Mouse (Mus musculus) C2C12 (cell line): ENCODE measurements around the gene Adssl1. TPM values are rescaled to one million over a fixed set of nuclear protein-coding genes. Genes with fewer than 3 reads are reported as not detected.

ENCODE experiments used
- H3K27me3 ChIP-seq: one replicate; pipeline ENCODE4 v1.6.1; 2011; ENCODE audit not compliant: control insufficient read depth, insufficient read depth, insufficient read length
- H3K36me3 ChIP-seq: one replicate; pipeline ENCODE4 v1.6.1; 2011; ENCODE audit not compliant: control insufficient read depth, insufficient read depth
- H3K4me3 ChIP-seq: one replicate; pipeline ENCODE4 v1.5.1; 2011; ENCODE audit warnings: mild to moderate bottlenecking, control low read depth; ENCODE audit not compliant: poor library complexity, insufficient read depth, severe bottlenecking
- H3K79me2 ChIP-seq: one replicate; pipeline ENCODE4 v1.6.1; 2011; ENCODE audit not compliant: control insufficient read depth, insufficient read depth
- H3K79me3 ChIP-seq: one replicate; pipeline ENCODE4 v1.6.1; 2011; ENCODE audit warnings: low read depth, control low read depth
- H3ac ChIP-seq: one replicate; pipeline ENCODE3; 2011; ENCODE audit warnings: low read depth; ENCODE audit not compliant: control insufficient read depth, insufficient read length
- CEBPB ChIP-seq: IDR thresholded peaks from one replicate; pipeline ENCODE4 v1.6.1; 2011; ENCODE audit warnings: low read depth, mild to moderate bottlenecking, control low read depth, moderate library complexity
- CTCF ChIP-seq: IDR thresholded peaks from one replicate; pipeline ENCODE4 v1.5.1; 2011; ENCODE audit not compliant: control insufficient read depth, insufficient read depth, insufficient read length
- FOSL1 ChIP-seq: IDR thresholded peaks from one replicate; pipeline ENCODE4 v1.8.0; 2011; ENCODE audit warnings: mild to moderate bottlenecking, low read length; ENCODE audit not compliant: poor library complexity, insufficient read depth, severe bottlenecking
- MAX ChIP-seq: IDR thresholded peaks from one replicate; pipeline ENCODE4 v1.6.1; 2011; ENCODE audit warnings: mild to moderate bottlenecking, control low read depth
- MYOD1 ChIP-seq: IDR thresholded peaks from one replicate; pipeline ENCODE4 v1.6.1; 2011; ENCODE audit warnings: low read depth; ENCODE audit not compliant: control insufficient read depth, insufficient read length
- MYOG ChIP-seq: IDR thresholded peaks from one replicate; pipeline ENCODE4 v1.6.1; 2011; ENCODE audit not compliant: control insufficient read depth, insufficient read length; ENCODE audit errors: extremely low read depth
- USF1 ChIP-seq: IDR thresholded peaks from one replicate; pipeline ENCODE4 v1.6.1; 2011; ENCODE audit warnings: low read depth, mild to moderate bottlenecking, control low read depth, moderate library complexity
- polyA plus RNA-seq: library from polyadenylated mRNA; unstranded; fragments of >200 nt; fragmentation: generic; extraction: Trizol; gene quantifications from one replicate; pipeline ENCODE4 v1.2.1, GENCODE M21; 2012; ENCODE audit warnings: missing spikeins

Gene Adssl1
- polyA plus RNA-seq, 1 experiment, result 10.1 TPM

DNA sequence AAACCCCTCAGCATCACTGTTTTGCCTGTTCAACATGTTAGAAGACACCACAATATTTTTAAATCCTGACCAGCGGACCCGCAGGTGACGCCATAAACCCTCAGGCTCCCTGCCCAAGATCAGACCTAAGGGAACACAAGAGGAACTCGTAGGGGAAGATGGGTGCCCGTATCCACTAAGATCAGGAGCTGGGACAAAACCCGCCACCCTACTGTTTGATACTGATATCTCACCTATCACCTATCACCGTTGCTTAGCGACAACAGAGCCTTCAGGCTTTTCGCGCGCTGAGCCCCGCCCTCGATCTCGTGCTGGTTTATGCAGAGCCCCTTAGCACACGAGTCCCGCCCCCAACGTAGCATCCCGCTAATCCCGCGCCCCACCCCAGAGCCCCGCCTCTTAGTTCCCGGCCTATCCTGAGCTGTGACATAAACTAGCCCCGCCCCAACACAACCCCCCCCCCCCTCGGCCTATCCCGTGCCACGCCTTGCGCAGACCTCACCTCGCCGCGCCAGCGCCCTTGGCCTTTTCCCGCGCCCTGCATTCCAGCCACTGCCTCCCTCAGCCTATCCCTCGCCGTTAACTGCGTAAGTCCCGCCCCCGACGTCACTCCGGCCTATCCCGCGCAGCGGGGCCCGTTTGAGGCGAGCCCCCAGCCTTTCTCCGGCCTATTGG is 24.5 kb downstream of the Adssl1 start, which contains the start of gene Siva1:
Siva1 (plus strand) TSS at position 500 of the 675 bp plus-strand sequence.
- Histone ChIP-seq H3K79me2 (peaks cover 45% of the 10 kb centered on the region), H3ac (peak within 1 kb of the TSS; percentile 89), H3K36me3 (peaks cover 16% of the 10 kb centered on the region), H3K79me3 (peaks cover 27% of the 10 kb centered on the region), H3K4me3 (peak within 1 kb of the TSS; percentile 74), H3K27me3 (no peaks in the 10 kb centered on the region)
- TF ChIP-seq FOSL1, result no peak
- TF ChIP-seq MYOG, result no peak
- TF ChIP-seq CEBPB, result no peak
- TF ChIP-seq CTCF, result no peak

- Histone ChIP-seq H3K36me3 (peaks cover 20% of the 10 kb centered on the region), H3K79me2 (peaks cover 49% of the 10 kb centered on the region), H3K79me3 (peaks cover 31% of the 10 kb centered on the region), H3ac (peak overlapping the region; percentile 89), H3K4me3 (peak overlapping the region; percentile 74), H3K27me3 (no peaks in the 10 kb centered on the region)
- peak; percentile 19 for TF ChIP-seq MAX
- no peak for TF ChIP-seq MYOG
- TF ChIP-seq CTCF, result no peak
These were observed 25.1 kb downstream of the Adssl1 start for GRCm38 (mm10) chr12:112644855-112645506.

- H3K79me3 ChIP-seq, result peaks cover 31% of the 10 kb centered on the region
- peaks cover 56% of the 10 kb centered on the region for H3K79me2 ChIP-seq
- TF ChIP-seq MYOD1 (no peak), MYOG (no peak), CTCF (no peak), CEBPB (no peak), USF1 (no peak), FOSL1 (no peak), MAX (no peak)
- no peak overlapping the region for H3K4me3 ChIP-seq
- peaks cover 21% of the 10 kb centered on the region for H3K36me3 ChIP-seq
- H3K27me3 ChIP-seq, result no peaks in the 10 kb centered on the region
- no peak overlapping the region for H3ac ChIP-seq
These were observed 26.3 kb downstream of the Adssl1 start for GRCm38 (mm10) chr12:112646139-112646538.

GRCm38 (mm10) chr12:112648081-112648480 is 28.2 kb downstream of the Adssl1 start:
- H3K4me3 ChIP-seq, result no peak overlapping the region
- no peak for TF ChIP-seq MYOG
- peaks cover 56% of the 10 kb centered on the region for H3K79me2 ChIP-seq
- H3ac ChIP-seq, result no peak overlapping the region
- peaks cover 31% of the 10 kb centered on the region for H3K79me3 ChIP-seq
- peaks cover 38% of the 10 kb centered on the region for H3K36me3 ChIP-seq
- no peaks in the 10 kb centered on the region for H3K27me3 ChIP-seq

DNA sequence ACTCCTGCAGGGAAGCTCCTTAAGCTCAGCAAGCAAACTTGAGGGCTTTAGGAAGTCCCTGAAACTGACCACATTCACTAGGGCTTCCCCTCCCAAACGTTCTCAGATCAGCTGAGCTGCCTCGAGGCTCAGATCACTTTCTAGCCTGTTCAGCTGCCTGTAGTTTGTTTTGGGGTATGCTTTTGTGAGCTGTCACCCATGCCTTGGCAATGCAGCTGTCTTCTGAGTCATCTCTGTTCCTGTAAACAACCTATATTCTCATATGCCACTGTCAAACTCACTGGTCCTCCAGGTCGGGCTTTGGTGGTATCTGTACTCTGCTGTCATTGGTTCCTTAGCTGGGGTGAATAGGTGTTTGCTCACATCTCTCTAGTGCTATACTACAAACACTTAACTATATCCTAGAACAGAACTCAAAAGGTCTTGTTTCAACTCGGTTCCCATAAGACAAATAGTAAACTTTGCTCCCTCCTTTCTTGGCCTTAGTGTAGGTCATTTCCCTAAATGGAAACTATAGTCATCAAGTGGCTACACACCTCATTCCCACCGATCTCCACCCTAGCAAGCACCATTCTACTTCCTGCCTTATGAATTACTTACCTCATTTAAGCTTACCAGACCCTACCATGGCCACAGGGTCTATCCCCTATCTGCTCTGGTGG is 32.1 kb downstream of the Adssl1 start:
- no peaks in the 10 kb centered on the region for H3K27me3 ChIP-seq
- peaks cover 57% of the 10 kb centered on the region for H3K36me3 ChIP-seq
- TF ChIP-seq USF1 (no peak), FOSL1 (no peak), MYOG (no peak), MYOD1 (peak; percentile 24), MAX (no peak)
- H3K79me2 ChIP-seq, result peaks cover 34% of the 10 kb centered on the region
- H3K79me3 ChIP-seq, result peaks cover 12% of the 10 kb centered on the region
- H3K4me3 ChIP-seq, result no peak overlapping the region
- H3ac ChIP-seq, result no peak overlapping the region
